ENCODE assay signal across 18 mouse cellular contexts in the genomic region with DNA sequence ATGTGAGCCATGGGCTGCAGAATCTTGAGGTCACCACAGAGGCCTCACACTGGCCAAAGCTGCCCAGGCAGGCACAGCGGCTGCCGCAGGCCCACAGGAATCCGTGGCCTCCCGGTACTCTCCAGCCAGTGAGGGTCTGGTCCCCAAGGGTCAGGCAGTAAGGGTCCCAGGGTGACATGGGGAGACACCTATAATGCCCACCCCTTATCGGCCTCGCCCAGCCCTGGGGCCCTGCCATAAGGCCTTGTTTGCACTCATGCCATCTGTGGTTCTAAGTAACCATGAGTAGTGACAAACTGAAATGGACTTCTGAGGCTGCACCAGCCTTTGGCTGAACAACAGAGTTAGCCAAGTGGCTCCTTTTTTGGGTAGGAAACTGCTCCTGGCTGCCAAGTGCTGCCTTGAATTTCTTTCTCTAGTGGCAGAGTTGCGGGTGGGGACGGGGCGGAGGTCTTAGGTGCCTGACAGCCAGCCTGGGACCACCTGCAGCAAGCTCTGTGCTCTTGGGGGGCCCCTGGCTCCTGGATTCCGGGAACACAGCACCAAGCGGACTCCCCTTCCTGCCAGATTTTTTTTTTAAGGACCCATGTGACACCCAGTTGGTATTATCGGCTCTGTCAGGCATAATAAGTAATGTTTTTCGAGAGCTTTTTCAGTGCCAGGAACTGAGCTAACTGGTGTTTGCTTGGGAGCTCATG. TPM values are rescaled to one million over a fixed set of nuclear protein-coding genes. Genes with fewer than 3 reads are reported as not detected.
DNase-seq lines count a peak whose midpoint lies in the region; TF ChIP-seq lines count a peak whose summit lies in the region.
"Had no signal": no experiment of that assay in that cellular context is flagged by ENCODE, and none has a peak within 500 bp of the region (broad histone marks: within the 10 kb centered on the region; RNA-seq: fewer than 3 reads in every experiment).

No protein-coding gene starts in this region.

- TF ChIP-seq POLR2A in kidney, adult 2 months (IDR thresholded peaks at IDR 0.05; ENCODE audit: low read depth, low read length): no peak

- peak; percentile 66 to 71 for DNase-seq in cerebellum, postnatal 10 days
- no peak for DNase-seq in cerebellum, adult 9-10 months
- peak; percentile 30 for DNase-seq in kidney, adult 2 months
- no peak for DNase-seq in kidney, postnatal 25 days
- DNase-seq in right cerebral cortex, postnatal 10 days (ENCODE audit: low spot score in 2 of 2): peak; percentile 47 to 60
- no peak for DNase-seq in right cerebral cortex, adult 18-20 months
- DNase-seq in spleen, postnatal 4 days (ENCODE audit: low spot score in 2 of 2): no peak
- DNase-seq in spleen, postnatal 10 days (ENCODE audit: low spot score in 2 of 2): no peak
- DNase-seq: gastrocnemius, postnatal 36 days; kidney, adult 11 months; kidney, postnatal 36 days; lung, postnatal 36 days; thymus, adult 18-20 months had no signal

- WGBS in kidney, adult 2 months: 80% methylated on average over 13 of the region's 13 CpGs

- no peak overlapping the region for H3K4me3 ChIP-seq in kidney, adult 2 months (ENCODE audit: insufficient read depth, low read depth, low read length)
- H3K4me3 ChIP-seq: embryonic facial prominence, embryonic 13.5 days; heart, embryonic 13.5 days; limb, embryonic 15.5 days had no signal

- TF ChIP-seq CTCF in kidney, adult 2 months (conservative IDR thresholded peaks at IDR 0.05; ENCODE audit: insufficient read depth, insufficient read length, low read depth, low read length): no peak

- no peak overlapping the region for H3K27ac ChIP-seq in kidney, adult 2 months (ENCODE audit: insufficient read depth, low read depth, low read length)
- H3K27ac ChIP-seq: embryonic facial prominence, embryonic 13.5 days; heart, embryonic 13.5 days; hindbrain, postnatal 0 days; limb, embryonic 15.5 days had no signal

- no peaks in the 10 kb centered on the region for H3K4me1 ChIP-seq in kidney, adult 2 months (ENCODE audit: control insufficient read depth, insufficient read depth, low read length)

- no peaks in the 10 kb centered on the region for H3K36me3 ChIP-seq in kidney, adult 2 months (ENCODE audit: control insufficient read depth, insufficient read depth, low read length)

- H3K27me3 ChIP-seq in kidney, adult 2 months (replicated peaks; ENCODE audit: control insufficient read depth, insufficient read depth, low read length): no peaks in the 10 kb centered on the region
- H3K27me3 ChIP-seq: embryonic facial prominence, embryonic 13.5 days; heart, embryonic 13.5 days; limb, embryonic 15.5 days had no signal

RNA-seq across cellular contexts. Expression of a gene that starts 12.2 kb away (rescaled TPM):
- 25.3 and 27.7 TPM in 2 replicates for polyA plus RNA-seq in kidney, adult 2 months (2012; rRNA removed)

RNA-seq across cellular contexts. Expression of a gene that starts 23.6 kb away (rescaled TPM):
- 1.1 and 1.5 TPM in 2 replicates for polyA plus RNA-seq in kidney, adult 2 months (2012; rRNA removed)
- polyA plus RNA-seq: heart, embryonic 13.5 days; liver, embryonic 16.5 days had no signal

Comparison
In these comparisons a context has a peak if more than half of its experiments do, and no peak if none do; other contexts are left out.
1. DNase-seq: peak in cerebellum, postnatal 10 days (2 of 2), kidney, adult 2 months (single experiment) and right cerebral cortex, postnatal 10 days (2 of 2); none in cerebellum, adult 9-10 months (single experiment), kidney, postnatal 25 days (0 of 2), right cerebral cortex, adult 18-20 months (single experiment), spleen, postnatal 4 days (0 of 2) and spleen, postnatal 10 days (0 of 2).